13 mouse cellular contexts compared by ENCODE assay signal in genomic region chr13:54714996-54715395, GRCm38 (mm10). TPM values are rescaled to one million over a fixed set of nuclear protein-coding genes. Genes with fewer than 3 reads are reported as not detected.
"Had no signal": no experiment of that assay in that cellular context is flagged by ENCODE, and none has a peak within 500 bp of the region (broad histone marks: within the 10 kb centered on the region; RNA-seq: fewer than 3 reads in every experiment).

No protein-coding gene starts in this region.

- DNase-seq: kidney, adult 11 months; kidney, adult 9 months; kidney, postnatal 36 days; layer of hippocampus, adult 9-11 months; layer of hippocampus, postnatal 36 days; lung, adult 2 months; lung, postnatal 10 days; lung, postnatal 4 days; midbrain, embryonic 14.5 days; thymus, adult 18-20 months; thymus, postnatal 14 days had no signal

RNA-seq across cellular contexts. Expression of gene Cdhr2, which starts 13.7 kb away (rescaled TPM):
- total RNA-seq: megakaryocyte, adult 5-6 weeks had no signal

RNA-seq across cellular contexts. Expression of gene Gprin1, which starts 34.7 kb away (rescaled TPM):
- total RNA-seq: liver, adult 2 months; megakaryocyte, adult 5-6 weeks had no signal

RNA-seq across cellular contexts. Expression of gene Sncb, which starts 51.4 kb away (rescaled TPM):
- total RNA-seq: liver, adult 2 months; megakaryocyte, adult 5-6 weeks had no signal
